Mouse (Mus musculus) urinary bladder, postnatal 10 days (tissue): ENCODE data around the gene Ralbp1.

Experiments
- DNase-seq: peaks from one replicate; pipeline ENCODE4 v3.0.0; 2022; ENCODE audit warnings: low spot score

Ralbp1 gene

DNA sequence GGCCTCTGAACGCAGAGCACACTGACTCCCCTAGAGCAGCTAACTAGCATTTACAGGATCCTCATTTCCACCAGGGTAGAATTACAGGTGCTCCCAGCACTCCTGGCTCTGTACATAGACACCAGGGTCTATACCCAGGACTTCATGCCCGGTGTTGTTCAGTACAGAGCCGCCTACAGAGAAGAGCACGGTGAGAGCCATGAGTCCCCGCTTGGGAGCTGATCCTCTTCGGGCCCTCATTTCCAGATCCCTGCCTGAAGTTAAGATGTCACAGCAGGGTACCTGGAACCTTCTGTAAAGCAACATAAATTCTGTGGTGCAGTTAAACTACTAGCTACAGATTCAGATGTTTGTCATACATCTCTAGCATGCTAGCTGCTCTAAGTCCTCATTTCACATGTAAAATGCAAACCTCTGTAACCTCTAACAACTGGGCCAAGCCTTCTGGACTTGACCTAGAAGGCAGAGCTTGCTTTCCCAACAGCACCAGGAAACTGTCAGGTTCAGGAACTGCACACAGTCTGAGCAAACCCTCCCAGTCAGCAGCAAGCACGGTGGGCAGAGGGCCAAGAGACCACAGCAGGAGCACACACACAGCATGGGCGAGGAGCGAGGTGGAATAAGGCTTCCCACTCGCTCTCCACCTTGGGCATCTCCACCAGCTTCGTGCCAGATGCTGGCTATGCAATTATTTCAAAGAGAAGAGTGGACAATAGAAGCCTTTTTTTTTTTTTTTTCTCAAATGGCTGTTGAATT is 37.7 kb downstream of the Ralbp1 start:
- DNase-seq: no peak

DNA sequence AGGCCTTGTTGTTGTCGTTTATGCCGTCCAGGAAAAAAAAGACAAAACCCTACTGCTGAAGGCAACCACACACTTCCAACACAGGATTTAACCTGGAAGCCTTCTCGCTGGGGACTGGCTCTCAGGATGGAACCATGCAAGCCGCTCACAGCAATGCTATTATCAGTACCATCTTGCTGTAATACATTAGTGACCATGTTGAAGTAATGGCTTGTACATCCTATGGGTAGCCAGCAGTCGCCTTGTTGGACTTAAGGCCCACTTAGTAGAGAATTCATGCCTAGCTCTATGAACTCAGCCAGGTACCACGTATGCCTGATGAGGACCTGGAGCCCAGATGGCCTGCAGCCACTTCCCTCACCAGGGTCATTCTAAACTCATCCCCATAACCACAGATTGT is 40.2 kb downstream of the Ralbp1 start:
- DNase-seq: no peak

DNA sequence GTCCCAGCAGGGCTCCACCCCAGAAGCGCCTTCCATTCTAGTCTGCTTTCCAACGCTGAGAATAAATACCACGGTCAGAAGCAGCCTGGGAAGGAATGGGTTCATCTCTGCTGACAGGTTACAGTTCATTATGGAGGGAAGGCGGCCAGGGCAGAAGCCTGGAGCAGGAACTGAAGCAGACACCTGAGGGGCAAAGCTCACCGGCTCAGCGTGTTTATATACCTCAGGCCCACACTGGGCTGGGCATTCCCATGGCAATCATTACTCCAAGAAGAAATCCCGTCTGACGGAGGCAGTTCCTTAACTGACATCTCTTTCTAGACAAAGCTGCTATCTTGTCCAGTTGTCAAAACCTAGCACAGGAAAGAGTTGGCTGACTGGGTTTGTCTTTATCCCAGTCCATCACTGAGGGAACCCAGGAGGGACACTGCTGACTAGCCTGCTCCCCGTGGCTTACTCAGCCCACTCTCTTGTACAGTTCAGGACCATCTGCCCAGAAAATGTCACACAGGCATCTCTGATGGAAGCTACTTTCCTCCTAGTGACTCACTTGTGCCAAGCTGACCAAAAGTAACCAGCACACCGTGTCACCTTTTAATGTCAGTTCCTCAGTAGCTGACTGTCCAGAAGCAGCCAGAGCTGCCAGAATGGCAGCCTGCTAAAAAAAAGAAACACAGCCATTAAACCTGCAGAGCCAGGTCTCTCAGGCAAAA is 42.8 kb downstream of the Ralbp1 start:
- DNase-seq: no peak

DNA sequence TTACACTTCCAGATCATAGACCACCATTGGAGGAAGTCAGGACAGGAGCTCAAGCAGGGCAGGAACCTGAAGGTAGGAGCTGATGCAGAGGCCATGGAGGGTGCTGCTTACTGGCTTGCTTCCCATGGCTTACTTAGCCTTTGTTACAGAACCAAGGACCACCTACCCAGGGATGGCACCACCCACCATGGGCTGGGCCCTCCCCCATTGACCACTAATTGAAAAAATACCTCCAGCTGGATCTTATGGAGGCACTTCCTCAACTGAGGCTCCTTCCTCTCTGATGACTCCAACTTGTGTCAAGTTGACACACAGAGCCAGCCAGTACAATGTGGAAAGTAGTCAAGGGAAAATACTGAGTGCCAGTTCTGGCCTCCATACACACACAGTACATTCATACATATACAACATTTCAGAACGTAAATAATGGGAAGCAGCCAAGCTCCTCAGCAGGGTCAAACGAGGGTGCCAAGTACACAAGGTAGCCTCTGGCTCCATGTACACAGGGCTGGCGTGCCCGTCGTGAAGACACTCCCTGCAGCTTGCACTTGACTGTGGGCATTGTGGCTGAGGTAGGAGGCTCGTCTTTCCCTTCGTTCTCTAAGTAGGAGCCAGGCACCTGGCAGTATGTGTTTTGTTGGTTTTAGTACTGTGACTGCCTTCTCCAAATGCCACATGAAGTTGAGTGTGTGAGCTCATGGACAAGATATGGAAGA is 45.9 kb downstream of the Ralbp1 start:
- no peak for DNase-seq

DNA sequence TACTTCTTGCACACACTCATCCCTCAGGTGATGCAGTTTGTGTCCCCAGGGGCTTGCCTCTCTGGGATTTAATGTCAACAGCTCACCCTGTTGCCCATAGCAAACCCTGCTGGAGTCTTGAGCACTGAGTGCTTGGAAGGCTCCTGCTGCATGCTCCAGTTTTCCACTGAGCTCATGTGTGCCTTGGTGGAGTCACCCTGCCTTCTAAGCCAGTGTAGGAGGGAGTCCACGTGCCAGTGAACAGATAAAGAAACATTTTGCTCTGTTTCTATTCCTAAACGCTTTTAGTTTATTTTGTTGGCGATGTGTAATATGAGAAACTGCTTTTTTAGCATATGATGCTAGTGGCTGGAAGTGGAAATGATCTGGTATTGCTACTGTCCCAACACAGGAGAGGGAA is 48.9 kb downstream of the Ralbp1 start:
- no peak for DNase-seq

DNA sequence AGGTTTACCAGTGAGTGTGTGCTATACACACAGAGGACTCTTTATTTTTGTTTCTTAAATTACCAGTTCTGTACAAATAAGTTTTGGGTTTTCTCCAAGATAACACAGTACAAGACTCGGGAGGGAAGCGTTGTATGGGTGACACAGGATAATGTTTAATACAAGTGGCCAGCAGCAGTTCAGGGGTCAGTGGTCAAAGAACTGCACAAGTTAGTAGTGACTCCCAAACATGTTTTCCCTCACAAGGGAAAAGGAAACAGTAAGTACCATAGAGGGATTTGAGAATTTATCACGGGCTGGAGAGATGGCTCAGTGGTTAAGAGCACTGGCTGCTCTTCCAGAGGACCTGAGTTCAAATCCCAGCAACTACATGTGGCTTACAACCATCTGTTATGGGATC is 51.7 kb downstream of the Ralbp1 start:
- DNase-seq: no peak

DNA sequence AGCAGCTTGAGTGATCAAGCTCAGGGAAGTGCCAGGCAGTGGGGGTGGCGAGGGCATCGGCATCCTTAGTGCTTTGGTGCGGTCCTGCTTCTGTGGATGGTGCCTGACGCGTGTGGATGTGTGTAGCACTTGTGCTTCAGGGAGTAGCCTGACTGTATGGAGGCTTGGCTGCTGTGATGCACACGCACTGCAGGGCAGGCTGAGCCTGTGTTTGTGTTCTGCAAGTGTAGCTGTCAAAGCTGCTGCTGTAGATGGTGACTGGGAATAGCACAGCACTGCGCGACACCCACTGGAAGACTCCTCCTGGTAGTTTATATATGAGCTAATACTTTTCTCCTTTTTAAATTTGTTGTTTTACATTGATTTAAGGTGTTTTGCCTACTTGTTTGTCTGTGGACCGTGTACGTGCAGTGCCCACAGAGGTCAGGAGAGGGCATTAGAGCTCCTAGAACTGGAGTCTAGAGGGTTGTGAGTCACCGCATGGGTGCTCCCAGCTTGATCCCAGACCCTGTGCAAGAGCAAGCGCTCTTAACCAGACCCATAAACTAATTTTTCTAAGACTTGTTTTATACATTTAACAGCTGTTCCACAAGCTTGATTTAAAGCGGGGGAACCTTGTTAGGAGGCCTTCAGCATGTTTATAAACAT is 55.3 kb downstream of the Ralbp1 start:
- no peak for DNase-seq

DNA sequence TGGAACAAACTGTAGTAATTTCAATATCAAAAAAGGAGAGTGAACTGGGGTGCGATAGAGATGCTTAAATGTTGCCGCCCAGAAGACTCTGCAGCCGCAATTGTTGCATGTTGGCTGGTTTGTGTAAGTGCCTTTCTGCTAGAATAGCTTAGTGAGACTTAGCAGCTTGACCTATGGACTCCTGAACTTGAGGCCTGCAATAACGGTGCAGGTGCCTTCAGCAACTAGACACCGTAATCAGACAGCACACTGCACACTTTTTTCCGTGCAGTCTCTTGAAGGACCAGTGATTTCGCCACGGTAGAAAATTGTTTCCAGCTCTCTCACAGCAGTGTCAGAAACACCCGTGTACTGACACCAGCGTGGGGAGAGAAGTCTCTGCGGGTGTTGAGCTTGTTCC is 56.6 kb downstream of the Ralbp1 start:
- DNase-seq: no peak

DNA sequence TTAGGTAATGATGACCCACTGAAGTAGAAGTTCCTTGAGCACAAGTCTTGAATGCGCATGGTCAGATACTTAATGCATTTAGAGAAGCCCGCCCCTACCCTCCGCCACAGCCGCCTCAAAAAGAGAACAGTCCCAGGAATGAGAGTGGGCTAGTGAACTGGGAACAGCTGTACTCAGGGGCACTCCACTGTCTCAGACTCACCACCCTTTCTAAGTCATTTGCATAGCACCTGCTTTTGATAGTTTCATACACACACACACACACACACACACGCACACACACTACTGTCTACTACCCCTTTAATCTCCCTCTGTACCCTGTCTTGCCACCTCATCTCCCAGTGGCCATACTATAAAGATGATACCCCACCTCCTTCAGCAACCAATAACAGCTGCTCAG is 57.7 kb downstream of the Ralbp1 start:
- no peak for DNase-seq

DNA sequence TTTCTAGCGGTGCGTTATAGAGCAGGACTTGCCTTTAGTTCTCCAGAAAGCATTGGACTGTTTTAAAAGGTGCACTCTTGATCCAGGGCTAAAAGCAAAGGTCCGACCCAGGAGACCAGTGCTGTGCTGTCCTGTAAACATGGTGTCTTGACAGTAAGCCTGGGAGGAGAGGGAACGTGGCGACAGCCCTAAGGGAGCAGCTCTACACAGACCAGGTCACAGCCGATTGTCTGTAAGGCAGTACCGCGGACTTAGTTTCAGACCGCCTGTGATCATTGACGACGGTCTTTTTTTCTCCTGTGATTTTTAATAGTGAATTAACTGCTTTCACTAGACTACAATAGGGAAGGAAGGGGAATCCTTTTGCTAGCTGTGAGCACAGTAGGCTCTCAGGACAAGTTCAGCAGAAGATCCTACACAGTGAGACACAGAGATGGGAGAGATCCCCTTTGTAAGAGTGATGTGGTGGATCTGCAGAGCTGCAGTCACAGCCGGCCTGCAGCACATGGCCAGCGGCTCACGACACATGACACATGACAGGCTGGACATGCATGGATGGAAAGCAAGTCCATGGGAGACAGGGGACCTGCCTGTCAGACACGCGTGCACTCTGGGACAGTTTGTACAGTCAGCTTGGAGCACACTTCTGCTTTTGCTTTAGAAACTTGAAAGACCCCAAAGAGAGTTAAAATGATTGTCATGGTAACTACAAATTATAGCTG is 58.3 kb downstream of the Ralbp1 start:
- DNase-seq: no peak

DNA sequence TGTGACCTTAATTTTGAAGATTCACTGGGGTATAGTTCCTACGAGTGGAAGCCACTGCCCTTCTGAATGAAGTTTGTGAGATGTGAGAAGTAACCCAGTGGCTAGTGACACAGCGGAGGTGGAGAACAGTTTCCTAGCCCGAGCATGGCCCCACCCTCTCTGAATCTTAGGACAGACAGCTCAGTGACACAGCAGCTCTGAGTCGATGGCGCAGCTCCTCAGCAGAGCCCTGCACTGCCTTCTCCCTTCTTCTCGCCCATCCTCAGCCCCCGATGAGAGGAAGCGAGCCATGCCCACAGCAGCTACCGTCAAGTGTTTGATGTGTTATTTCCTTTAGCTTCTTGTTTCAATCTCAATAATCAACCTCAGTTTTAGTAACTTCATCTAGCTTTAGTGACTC is 59.3 kb downstream of the Ralbp1 start:
- DNase-seq: no peak

DNA sequence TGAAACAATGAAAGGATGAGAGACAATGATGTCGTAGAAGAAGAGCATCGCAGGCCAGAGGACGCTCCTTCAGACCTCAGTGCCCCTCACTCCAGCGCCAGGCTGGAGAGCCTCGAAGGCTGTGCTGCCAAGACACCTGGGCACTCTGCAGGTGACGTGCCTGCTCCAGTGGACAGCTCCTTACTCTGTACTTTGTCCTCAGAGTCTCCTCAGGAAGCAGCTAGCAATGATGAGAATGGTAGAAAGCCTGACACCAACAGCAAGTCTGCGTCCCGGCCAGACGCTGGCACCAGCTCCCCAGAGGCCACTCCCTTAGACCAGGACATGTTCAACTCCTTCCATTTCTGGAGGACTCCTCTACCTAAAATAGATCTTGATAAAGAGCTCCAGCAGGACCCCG is 61.4 kb downstream of the Ralbp1 start:
- DNase-seq: no peak

DNA sequence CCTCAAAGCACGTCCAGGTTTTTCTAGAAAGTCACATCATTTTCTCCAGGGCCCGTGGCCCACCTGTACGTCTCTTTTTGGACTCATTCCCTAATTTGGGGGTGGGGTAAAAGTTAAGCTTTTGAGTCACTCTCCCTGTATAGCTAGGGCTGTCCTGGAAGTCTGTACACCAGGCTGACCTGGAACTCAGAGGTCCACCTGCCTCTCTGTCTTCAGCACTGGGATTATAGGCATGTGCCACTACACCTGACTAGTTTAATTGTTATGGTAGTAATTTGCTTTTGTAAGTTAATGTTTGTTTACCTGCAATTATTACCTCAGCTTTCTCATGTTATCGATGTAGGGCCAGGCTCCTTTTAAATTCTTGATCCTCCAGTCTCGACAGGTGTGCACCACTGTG is 63.2 kb downstream of the Ralbp1 start:
- no peak for DNase-seq

DNA sequence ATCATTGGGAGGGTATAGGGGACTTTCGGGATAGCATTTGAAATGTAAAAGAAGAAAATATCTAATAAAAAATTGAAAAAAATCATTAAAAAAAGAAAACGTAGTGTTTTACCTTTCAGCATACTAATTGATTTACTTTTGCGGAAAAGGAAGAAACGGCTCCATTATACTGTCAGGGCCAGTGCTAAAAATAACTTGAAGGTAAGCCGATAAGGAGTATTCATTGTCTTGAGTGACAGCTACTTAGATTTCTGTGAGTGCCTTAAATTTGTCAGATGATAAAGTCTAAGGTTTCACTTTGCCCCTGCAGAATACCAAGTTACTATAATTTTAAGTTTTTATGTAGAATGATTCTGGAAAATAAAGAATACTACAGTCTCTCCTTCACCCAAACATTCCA is 65.4 kb downstream of the Ralbp1 start:
- no peak for DNase-seq

DNA sequence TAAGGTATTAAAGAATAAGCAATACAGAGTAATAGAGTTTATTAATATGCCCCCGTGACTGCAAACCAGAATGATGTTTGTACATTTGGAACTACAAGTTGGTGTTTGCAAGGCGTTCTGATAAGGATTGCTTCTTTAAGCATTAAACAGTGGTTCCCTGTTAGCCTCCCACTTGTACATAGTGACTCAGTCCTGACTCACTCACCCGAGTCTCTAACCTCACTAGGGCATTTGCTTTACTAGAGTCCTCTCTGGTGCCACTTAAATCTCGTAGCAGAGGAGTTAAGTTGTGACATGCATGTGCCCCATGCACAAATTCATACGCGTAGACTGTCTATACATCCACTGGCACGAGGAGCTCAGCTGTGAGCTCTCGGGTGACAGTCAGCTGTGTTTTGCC is 71.8 kb downstream of the Ralbp1 start:
- DNase-seq: no peak

DNA sequence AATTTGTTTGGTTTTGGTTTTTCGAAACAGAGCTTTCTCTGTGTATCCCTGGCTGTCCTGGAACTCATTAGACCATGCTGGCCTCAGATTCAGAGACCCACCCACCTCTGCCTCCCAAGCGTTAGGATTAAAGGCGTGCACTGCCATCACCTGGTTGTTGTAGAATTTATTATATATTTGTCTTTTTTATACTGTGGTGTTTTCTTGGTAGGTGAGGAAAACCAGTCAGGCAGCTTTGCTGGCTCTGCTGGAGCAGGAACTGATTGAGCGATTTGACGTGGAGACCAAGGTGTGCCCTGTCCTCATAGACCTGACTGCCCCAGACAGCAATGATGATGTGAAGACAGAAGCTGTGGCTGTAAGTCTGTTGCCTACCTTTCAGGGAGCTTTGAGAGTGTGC is 74.6 kb downstream of the Ralbp1 start:
- DNase-seq: no peak

DNA sequence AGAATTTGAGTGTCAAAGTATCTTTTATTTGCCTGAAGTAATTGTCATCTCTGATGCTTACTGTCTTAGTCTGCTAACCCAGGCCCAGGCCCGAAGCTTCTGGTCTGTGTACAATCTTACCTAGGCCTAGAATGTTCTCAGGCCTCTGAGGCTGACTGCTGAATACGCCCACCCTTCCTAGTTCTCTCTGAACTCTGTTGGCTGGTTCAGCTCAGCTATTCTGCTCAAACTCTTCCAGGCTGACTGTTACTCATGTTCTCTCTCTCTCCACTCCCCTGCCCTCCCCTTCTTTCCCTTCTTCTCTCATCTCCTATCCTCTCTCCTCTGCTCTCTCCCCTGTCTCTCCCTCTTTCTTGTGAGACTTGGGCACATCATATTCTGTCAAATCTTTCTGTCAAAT is 79.2 kb downstream of the Ralbp1 start:
- DNase-seq: no peak

DNA sequence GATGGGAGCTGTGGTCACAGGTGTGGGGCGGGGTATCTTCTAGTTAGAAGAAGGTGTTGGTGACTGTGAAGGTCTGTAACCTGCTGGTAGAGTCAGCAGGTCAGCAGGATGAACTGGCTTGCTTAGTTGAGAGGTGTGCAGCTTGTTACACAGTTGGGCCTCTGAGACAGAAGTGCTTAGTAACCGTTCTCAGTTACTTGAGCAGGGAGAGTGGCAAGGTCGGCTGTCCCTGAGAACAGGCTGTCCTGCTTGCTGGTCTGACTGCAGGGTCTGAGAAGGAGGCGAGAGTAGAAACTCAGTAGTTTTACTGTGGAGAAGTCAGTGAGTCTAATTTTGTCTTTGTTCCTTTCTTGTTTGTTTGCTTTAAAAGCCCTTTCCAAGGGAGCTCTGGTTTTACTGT is 79.6 kb downstream of the Ralbp1 start:
- no peak for DNase-seq

DNA sequence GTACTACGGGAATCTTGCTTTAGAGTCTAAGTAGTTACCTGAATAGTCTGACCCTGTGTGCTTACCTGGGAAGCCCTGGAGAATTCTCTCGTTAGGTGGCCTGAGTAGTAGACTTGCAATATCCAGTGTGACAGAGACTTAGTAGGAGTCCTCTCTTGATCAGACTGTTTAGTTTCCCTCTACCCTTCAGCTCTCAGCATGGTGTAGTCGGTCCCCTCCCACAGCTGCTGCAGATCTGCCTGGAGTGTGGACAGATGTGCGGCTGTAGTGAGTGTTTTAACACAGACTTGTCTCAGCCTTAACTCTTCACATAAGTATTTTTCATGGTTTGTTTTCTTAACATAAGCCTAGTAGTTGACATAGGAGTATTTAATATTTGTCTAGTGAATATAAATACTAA is 83.6 kb downstream of the Ralbp1 start:
- no peak for DNase-seq

DNA sequence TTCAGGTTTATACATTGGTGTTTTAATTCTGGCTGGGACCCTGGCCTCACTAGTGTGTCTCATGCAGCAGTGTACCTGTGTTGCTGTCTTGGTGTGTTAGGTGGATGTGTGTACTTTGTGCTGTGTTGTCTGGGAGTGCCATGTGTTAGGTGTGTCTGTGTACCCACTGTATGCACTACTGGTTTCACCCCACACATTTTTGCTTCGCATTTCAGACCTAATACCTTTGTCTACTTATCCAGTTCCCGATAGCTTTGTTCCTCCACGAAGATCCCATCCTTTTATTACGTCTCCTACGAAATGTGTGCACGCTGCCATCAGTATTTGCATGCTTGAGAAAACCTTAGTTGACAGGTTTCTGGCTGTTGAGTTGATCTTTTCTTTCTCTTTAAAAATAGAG is 85.1 kb downstream of the Ralbp1 start:
- no peak for DNase-seq

DNA sequence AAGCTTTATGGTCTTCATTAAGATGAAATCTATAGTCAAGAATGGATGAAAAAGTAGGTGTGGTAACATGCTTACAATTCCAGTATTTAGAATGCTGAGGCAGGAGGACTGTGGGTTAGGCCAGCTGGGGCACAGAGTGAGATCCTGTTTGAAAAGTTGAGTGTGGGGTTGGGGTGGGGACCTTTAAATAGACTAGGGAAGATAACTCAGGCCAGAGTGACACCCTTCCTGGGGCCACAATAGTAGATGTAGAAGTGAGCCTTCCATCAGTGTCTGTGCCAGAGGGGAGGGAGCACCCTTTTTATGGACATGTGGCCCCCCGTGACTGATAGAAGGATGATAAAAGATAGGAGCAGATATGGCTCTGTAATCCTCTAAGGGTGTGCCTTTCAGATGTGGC is 86.2 kb downstream of the Ralbp1 start:
- no peak for DNase-seq

DNA sequence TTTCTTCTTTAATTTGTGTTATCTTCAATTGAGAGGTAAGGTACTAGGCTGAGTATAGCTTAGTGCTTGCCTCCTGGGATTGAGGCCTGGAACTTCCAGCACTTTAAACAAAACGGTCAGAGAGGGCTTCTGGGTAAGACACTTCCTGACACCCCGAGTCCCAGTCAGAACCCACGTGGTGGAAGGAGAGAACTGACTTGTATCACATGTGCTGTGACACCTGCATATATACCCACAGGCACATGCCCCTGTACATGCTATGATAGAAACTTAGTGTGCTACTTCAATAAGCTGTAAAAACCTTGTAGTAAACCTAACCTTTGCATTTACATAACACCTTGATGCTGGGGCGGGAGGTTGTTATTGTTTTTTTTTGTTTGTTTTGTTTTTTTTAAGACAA is 87.2 kb downstream of the Ralbp1 start:
- no peak for DNase-seq
